Mouse (Mus musculus): Measurements from ENCODE around the gene Sco1. TPM values are rescaled to one million over a fixed set of nuclear protein-coding genes. Genes with fewer than 3 reads are reported as not detected.

Gene Sco1
- polyA plus RNA-seq, 2 experiments from 2014 or later, result 6.9 to 8.9 TPM

- no peak for ATAC-seq
These were observed 7.5 kb upstream of the Sco1 start for GRCm38 (mm10) chr11:67044959-67045358.

GRCm38 (mm10) chr11:67047199-67047598 is 5.3 kb upstream of the Sco1 start:
- no peak for ATAC-seq

- peak; percentile 12 for ATAC-seq
These were observed 4.0 kb upstream of the Sco1 start for GRCm38 (mm10) chr11:67048496-67048895.

- no peak for ATAC-seq
These were observed 3.2 kb upstream of the Sco1 start for GRCm38 (mm10) chr11:67049256-67049655.

GRCm38 (mm10) chr11:67051676-67052320 is 672 bp upstream of the Sco1 start:
- peak; percentile 13 for ATAC-seq

GRCm38 (mm10) chr11:67054754-67055365 is 2.4 kb downstream of the Sco1 start:
- ATAC-seq, result no peak

GRCm38 (mm10) chr11:67061311-67061710 is 8.8 kb downstream of the Sco1 start:
- ATAC-seq, result no peak

- ATAC-seq, result no peak
These were observed 10.3 kb downstream of the Sco1 start for GRCm38 (mm10) chr11:67062726-67063125.

- ATAC-seq, result no peak
These were observed 15.3 kb downstream of the Sco1 start for GRCm38 (mm10) chr11:67067741-67068140.

GRCm38 (mm10) chr11:67072615-67073130 is 20.2 kb downstream of the Sco1 start:
- no peak for ATAC-seq

GRCm38 (mm10) chr11:67075036-67075435 is 22.6 kb downstream of the Sco1 start:
- no peak for ATAC-seq

GRCm38 (mm10) chr11:67076781-67077180 is 24.3 kb downstream of the Sco1 start:
- no peak for ATAC-seq

- no peak for ATAC-seq
These were observed 25.0 kb downstream of the Sco1 start for GRCm38 (mm10) chr11:67077435-67077834.

- no peak for ATAC-seq
These were observed 25.5 kb downstream of the Sco1 start, which contains the start of gene Myh3 for GRCm38 (mm10) chr11:67078000-67078399. TSS of gene Myh3 (plus strand) at chr11:67078300.

GRCm38 (mm10) chr11:67078888-67079287 is 26.4 kb downstream of the Sco1 start:
- no peak for ATAC-seq

- no peak for ATAC-seq
These were observed 27.3 kb downstream of the Sco1 start for GRCm38 (mm10) chr11:67079740-67080139.

- ATAC-seq, result peak; percentile 63
These were observed 27.7 kb downstream of the Sco1 start for GRCm38 (mm10) chr11:67080168-67080567.

- no peak for ATAC-seq
These were observed 28.7 kb downstream of the Sco1 start for GRCm38 (mm10) chr11:67081125-67081649.

GRCm38 (mm10) chr11:67082188-67082587 is 29.7 kb downstream of the Sco1 start:
- ATAC-seq, result no peak

GRCm38 (mm10) chr11:67082793-67083192 is 30.3 kb downstream of the Sco1 start:
- no peak for ATAC-seq

- ATAC-seq, result no peak
These were observed 30.8 kb downstream of the Sco1 start for GRCm38 (mm10) chr11:67083239-67083638.

- no peak for ATAC-seq
These were observed 31.4 kb downstream of the Sco1 start for GRCm38 (mm10) chr11:67083712-67084340.

GRCm38 (mm10) chr11:67085489-67085888 is 33.0 kb downstream of the Sco1 start:
- peak; percentile 65 for ATAC-seq

Measured in activated CD4-positive, CD25-positive, alpha-beta regulatory T cell, adult 4 months (primary cell).